Mouse (Mus musculus) liver, adult 2 months (tissue): ENCODE measurements around the gene Amh.

Experiments
- CTCF ChIP-seq: fragments of 200-500 bp; IDR thresholded peaks from 2 replicates; pipeline ENCODE4 v1.5.1; 2011; ENCODE audit warnings: low read depth, low read length, control low read depth
- POLR2A ChIP-seq: fragments of 200-500 bp; IDR thresholded peaks from 2 replicates; pipeline ENCODE4 v1.6.1; 2011; ENCODE audit warnings: low read length, control low read depth; ENCODE audit not compliant: insufficient read depth; ENCODE audit errors: extremely low read depth

GRCm38 (mm10) chr10:80824827-80825226 is 19.8 kb downstream of the Amh start:
- no peak for TF ChIP-seq POLR2A
- TF ChIP-seq CTCF, result no peak
